Mouse (Mus musculus): ENCODE measurements around the gene Mtm1.
"Not testable (repeated sequence)": the region's sequence is repeated elsewhere in the genome, so short reads cannot be mapped to it uniquely, and the experiment has no call there.

The Mtm1 gene

GRCm38 (mm10) chrX:71287088-71287487 is 76.5 kb downstream of the Mtm1 start:
- DNase-seq (ENCODE audit: low spot score), result no peak

- no peak for DNase-seq (ENCODE audit: low spot score)
These were observed 83.6 kb downstream of the Mtm1 start for GRCm38 (mm10) chrX:71294191-71294590.

GRCm38 (mm10) chrX:71296005-71296404 is 85.4 kb downstream of the Mtm1 start:
- DNase-seq (ENCODE audit: low spot score), result no peak

GRCm38 (mm10) chrX:71302148-71302547 is 91.6 kb downstream of the Mtm1 start:
- no peak for DNase-seq (ENCODE audit: low spot score)

GRCm38 (mm10) chrX:71311229-71311628 is 100.7 kb downstream of the Mtm1 start:
- peak; percentile 21 for DNase-seq (ENCODE audit: low spot score)

- peak; percentile 21 for DNase-seq (ENCODE audit: low spot score)
These were observed 103.8 kb downstream of the Mtm1 start for GRCm38 (mm10) chrX:71314380-71314779.

- DNase-seq (ENCODE audit: low spot score), result no peak
These were observed 141.5 kb downstream of the Mtm1 start for GRCm38 (mm10) chrX:71352033-71352432.

GRCm38 (mm10) chrX:71355331-71355730 is 144.8 kb downstream of the Mtm1 start:
- DNase-seq (ENCODE audit: low spot score), result no peak

GRCm38 (mm10) chrX:71361793-71362192 is 151.2 kb downstream of the Mtm1 start:
- not testable (repeated sequence) for DNase-seq (ENCODE audit: low spot score)

GRCm38 (mm10) chrX:71364062-71364461 is 153.5 kb downstream of the Mtm1 start:
- DNase-seq (ENCODE audit: low spot score), result no peak

GRCm38 (mm10) chrX:71364554-71364991 is 154.0 kb downstream of the Mtm1 start, which contains the start of gene Mtmr1:
Gene Mtmr1, plus strand, starts transcription at chrX:71364760.
- DNase-seq (ENCODE audit: low spot score), result peak; percentile 37

- DNase-seq (ENCODE audit: low spot score), result no peak
These were observed 154.4 kb downstream of the Mtm1 start for GRCm38 (mm10) chrX:71365011-71365410.

All from left cerebral cortex, adult 11 months (tissue).